8 mouse cellular contexts compared by ENCODE assay signal in genomic region chr15:99225081-99225810, GRCm38 (mm10). TPM values are rescaled to one million over a fixed set of nuclear protein-coding genes. Genes with fewer than 3 reads are reported as not detected.
DNase-seq lines count a peak whose midpoint lies in the region; ATAC-seq and TF ChIP-seq lines count a peak whose summit lies in the region.

No protein-coding gene starts in this region.

- peak; percentile 18; the same call in 1 of the 2 replicates for TF ChIP-seq POLR2A in cortical plate, adult 2 months (IDR thresholded peaks at IDR 0.05; ENCODE audit: extremely low read depth, insufficient read depth, low read length)

- H3K9me3 ChIP-seq in liver, embryonic 11.5 days (ENCODE audit: control insufficient read depth, low read length): no peaks in the 10 kb centered on the region
- no peaks in the 10 kb centered on the region for H3K9me3 ChIP-seq in heart, embryonic 14.5 days (ENCODE audit: control insufficient read depth, low read length)
- H3K9me3 ChIP-seq in neural tube, embryonic 12.5 days: no peaks in the 10 kb centered on the region

- H3K9ac ChIP-seq in liver, embryonic 11.5 days (ENCODE audit: low read depth, low read length): no peak overlapping the region
- H3K9ac ChIP-seq in heart, embryonic 14.5 days (ENCODE audit: low read length): no peak overlapping the region
- no peak overlapping the region for H3K9ac ChIP-seq in neural tube, embryonic 12.5 days

- no peak for TF ChIP-seq CTCF in cortical plate, adult 2 months (IDR thresholded peaks at IDR 0.05; ENCODE audit: extremely low read depth, insufficient read depth, low read length)

- H3K27me3 ChIP-seq in liver, embryonic 11.5 days (replicated peaks; ENCODE audit: control insufficient read depth, insufficient read depth, low read length): peaks cover 97% of the 10 kb centered on the region
- peaks cover 97% of the 10 kb centered on the region for H3K27me3 ChIP-seq in heart, embryonic 14.5 days (ENCODE audit: control insufficient read depth, insufficient read depth, low read length)
- peaks cover 98% of the 10 kb centered on the region for H3K27me3 ChIP-seq in neural tube, embryonic 12.5 days (replicated peaks)

- peak overlapping the region; percentile 5 for H3K4me2 ChIP-seq in liver, embryonic 11.5 days
- H3K4me2 ChIP-seq in heart, embryonic 14.5 days (ENCODE audit: low read length): peak overlapping the region; percentile 91
- H3K4me2 ChIP-seq in neural tube, embryonic 12.5 days (replicated peaks): peak overlapping the region; percentile 61

- H3K27ac ChIP-seq in liver, embryonic 11.5 days (ENCODE audit: low read depth, low read length): no peak overlapping the region
- H3K27ac ChIP-seq in cortical plate, adult 2 months (ENCODE audit: insufficient read depth, low read length): peak overlapping the region; percentile 96
- no peak overlapping the region for H3K27ac ChIP-seq in heart, embryonic 14.5 days (replicated peaks in 1 of 2; ENCODE audit: control insufficient read depth in 1 of 2, insufficient read depth in 1 of 2, low read depth in 2 of 2, low read length in 2 of 2)
- no peak overlapping the region for H3K27ac ChIP-seq in neural tube, embryonic 12.5 days

- no peaks in the 10 kb centered on the region for H3K36me3 ChIP-seq in liver, embryonic 11.5 days (ENCODE audit: control insufficient read depth, insufficient read depth, low read length)
- no peaks in the 10 kb centered on the region for H3K36me3 ChIP-seq in heart, embryonic 14.5 days (ENCODE audit: control insufficient read depth, insufficient read depth, low read length)
- no peaks in the 10 kb centered on the region for H3K36me3 ChIP-seq in neural tube, embryonic 12.5 days

- ATAC-seq in liver, embryonic 11.5 days (replicated peaks; ENCODE audit: low FRiP score): no peak
- no peak for ATAC-seq in heart, embryonic 14.5 days (ENCODE audit: insufficient number of reproducible peaks, insufficient read depth, low FRiP score, low read depth)
- no peak for ATAC-seq in neural tube, embryonic 12.5 days (ENCODE audit: low FRiP score, low read depth)

- no peak for DNase-seq in liver, embryonic 11.5 days (ENCODE audit: low spot score)
- no peak for DNase-seq in liver
- peak; percentile 82 for DNase-seq in layer of hippocampus, postnatal 36 days
- DNase-seq in thymus, postnatal 0 days (ENCODE audit: low spot score): no peak
- no peak for DNase-seq in spleen, postnatal 14 days (ENCODE audit: low spot score in 2 of 2)

- peak overlapping the region; percentile 54; the same call in 1 of the 2 replicates for H3K4me3 ChIP-seq in liver, embryonic 11.5 days (ENCODE audit: low read depth, low read length)
- peak overlapping the region; percentile 85 for H3K4me3 ChIP-seq in cortical plate, adult 2 months (ENCODE audit: insufficient read depth, low read length)
- peak overlapping the region; percentile 25 to 54; a peak in 3 of 4 replicates for H3K4me3 ChIP-seq in heart, embryonic 14.5 days (ENCODE audit: control insufficient read depth in 1 of 2, insufficient read depth in 1 of 2, low read depth in 1 of 2, low read length in 2 of 2)
- peak overlapping the region; percentile 38 for H3K4me3 ChIP-seq in neural tube, embryonic 12.5 days

- peaks cover 13% of the 10 kb centered on the region for H3K4me1 ChIP-seq in liver, embryonic 11.5 days (replicated peaks; ENCODE audit: control insufficient read depth, insufficient read depth, low read length)
- peaks cover 4% of the 10 kb centered on the region for H3K4me1 ChIP-seq in cortical plate, adult 2 months (ENCODE audit: control insufficient read depth, insufficient read depth, low read length)
- peaks cover 18 to 29% of the 10 kb centered on the region in 2 experiments; a peak in 3 of 4 replicates for H3K4me1 ChIP-seq in heart, embryonic 14.5 days (ENCODE audit: control insufficient read depth in 2 of 2, insufficient read depth in 2 of 2, low read length in 2 of 2)
- H3K4me1 ChIP-seq in neural tube, embryonic 12.5 days: peaks cover 30% of the 10 kb centered on the region

- 2% methylated on average over 22 of the region's 22 CpGs for WGBS in liver, embryonic 11.5 days
- 2% methylated on average over 22 of the region's 22 CpGs for WGBS in heart, embryonic 14.5 days
- WGBS in neural tube, embryonic 12.5 days: under 1% methylated on average over 22 of the region's 22 CpGs

RNA-seq across cellular contexts. Expression of gene Kcnh3, which starts 0.6 kb away (rescaled TPM):
- 0.15 TPM in 1 of 2 replicates, not detected in the other for polyA plus RNA-seq in liver, embryonic 11.5 days (2014; fragmentation: Nextera tagmentation; extraction: Ambion mirVana)
- polyA plus RNA-seq in cortical plate, adult 2 months (2012; rRNA removed): 180 and 182 TPM in 2 replicates
- polyA plus RNA-seq in heart, embryonic 14.5 days (2014; fragmentation: Nextera tagmentation; extraction: Ambion mirVana): 0.12 TPM in 1 of 2 replicates, not detected in the other
- total RNA-seq in layer of hippocampus, postnatal 36 days (2021): 10 to 100 TPM; 71.6 to 78.9 TPM
- 0.51 and 0.57 TPM in 2 replicates for polyA plus RNA-seq in neural tube, embryonic 12.5 days (2016; fragmentation: Nextera tagmentation; extraction: Ambion mirVana)
- 20.0 and 20.8 TPM in 2 replicates for polyA plus RNA-seq in thymus, postnatal 0 days (2015; fragmentation: Nextera tagmentation; extraction: Ambion mirVana)

RNA-seq across cellular contexts. Expression of gene Mcrs1, which starts 26.5 kb away (rescaled TPM):
- polyA plus RNA-seq in liver, embryonic 11.5 days (2014; fragmentation: Nextera tagmentation; extraction: Ambion mirVana): 113 and 123 TPM in 2 replicates
- 109 and 112 TPM in 2 replicates for polyA plus RNA-seq in cortical plate, adult 2 months (2012; rRNA removed)
- 167 and 173 TPM in 2 replicates for polyA plus RNA-seq in heart, embryonic 14.5 days (2014; fragmentation: Nextera tagmentation; extraction: Ambion mirVana)
- total RNA-seq in layer of hippocampus, postnatal 36 days (2021): 10 to 100 TPM; 63.3 to 71.5 TPM
- 187 and 191 TPM in 2 replicates for polyA plus RNA-seq in neural tube, embryonic 12.5 days (2016; fragmentation: Nextera tagmentation; extraction: Ambion mirVana)
- 136 and 154 TPM in 2 replicates for polyA plus RNA-seq in thymus, postnatal 0 days (2015; fragmentation: Nextera tagmentation; extraction: Ambion mirVana)

Comparison
In these comparisons a context has a peak if more than half of its experiments do, and no peak if none do; other contexts are left out.
1. DNase-seq: peak in layer of hippocampus, postnatal 36 days (2 of 2); none in liver, embryonic 11.5 days (single experiment), liver (single experiment), thymus, postnatal 0 days (single experiment) and spleen, postnatal 14 days (0 of 2).
2. H3K4me2 ChIP-seq: peak in every context shown above with its lines; median percentile 91 in heart, embryonic 14.5 days; 61 in neural tube, embryonic 12.5 days; 5 in liver, embryonic 11.5 days.
3. RNA of gene Kcnh3, which starts 0.6 kb away (polyA plus RNA-seq): 180 to 182 TPM in cortical plate, adult 2 months and 20.0 to 20.8 TPM in thymus, postnatal 0 days; 0.51 to 0.57 TPM in neural tube, embryonic 12.5 days, 0.15 TPM in liver, embryonic 11.5 days and 0.12 TPM in heart, embryonic 14.5 days; every median in the first group is over 10 times any median in the second.
4. Peak in every context shown above with its lines, with median percentiles within 50 percentile points of each other: H3K4me3 ChIP-seq.